Mouse (Mus musculus) hematopoietic stem cell, adult 5-6 weeks (primary cell): ENCODE results near the gene A430033K04Rik. TPM values are rescaled to one million over a fixed set of nuclear protein-coding genes. Genes with fewer than 3 reads are reported as not detected.

Experiments used
- ATAC-seq, 2 experiments: fragments of 125-278 bp in 1 of 2; replicated peaks in 1 of 2; 2 replicates each; pipeline ENCODE4 v1.8.0; 2016 to 2017; ENCODE audit warnings: inconsistent platforms in 2 of 2, mild to moderate bottlenecking in 2 of 2, moderate number of reproducible peaks in 2 of 2, low read depth in 1 of 2, moderate TSS enrichment in 1 of 2; ENCODE audit not compliant: low FRiP score in 2 of 2, poor library complexity in 2 of 2, severe bottlenecking in 2 of 2, insufficient read depth in 1 of 2, low TSS enrichment in 1 of 2
- total RNA-seq: library from RNA; stranded (forward); fragments of 172-1452, 232-1000 nt; gene quantifications from 2 replicates; pipeline ENCODE4 v1.2.3, GENCODE M21; 2017

Gene A430033K04Rik
- total RNA-seq = 22.3 and 24.4 TPM in 2 replicates

- peak; percentile 91 to 92 for ATAC-seq
Measured at GRCm38 (mm10) chr5:138622645-138623477, at the start of gene A430033K04Rik. TSS of gene A430033K04Rik (plus strand) at chr5:138622859.

DNA sequence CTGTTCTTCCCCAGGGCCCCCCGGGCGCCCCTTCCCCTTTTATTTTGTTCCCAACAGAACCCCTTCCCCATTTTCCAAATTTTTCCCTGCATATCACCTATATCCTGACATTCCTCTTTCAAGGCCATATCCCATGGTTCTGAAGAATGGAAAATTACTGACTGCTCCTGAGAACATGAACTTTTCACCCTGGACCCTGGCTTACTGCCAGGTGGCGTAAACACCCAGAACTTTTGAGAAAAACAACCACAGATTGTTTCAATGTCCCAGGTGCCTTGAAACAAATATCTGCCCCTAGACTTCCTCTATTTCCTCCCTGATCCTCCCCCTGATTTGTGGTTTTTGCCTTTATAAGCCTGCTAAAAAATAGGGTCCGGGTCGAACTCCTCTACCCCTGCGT is 35.3 kb upstream of the A430033K04Rik start:
- no peak for ATAC-seq

DNA sequence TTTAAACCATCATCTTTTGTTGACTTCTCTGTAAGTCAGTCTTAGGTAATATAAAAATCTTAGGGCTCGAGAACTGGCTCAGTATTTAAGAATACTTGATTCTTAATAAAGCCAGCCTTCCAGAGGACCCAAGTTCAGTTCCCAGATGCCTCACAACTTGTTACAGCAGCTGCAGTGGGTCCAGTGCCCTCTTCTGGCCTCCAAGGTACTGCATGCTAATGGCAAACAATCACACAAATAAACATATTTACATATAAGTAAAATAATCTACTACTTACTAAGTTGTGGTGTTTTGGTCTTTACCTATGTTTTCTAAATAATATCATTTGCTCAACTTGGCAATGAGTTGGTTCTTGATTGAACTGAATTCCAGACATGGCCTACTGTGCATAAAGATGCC is 4.3 kb upstream of the A430033K04Rik start:
- ATAC-seq = no peak

DNA sequence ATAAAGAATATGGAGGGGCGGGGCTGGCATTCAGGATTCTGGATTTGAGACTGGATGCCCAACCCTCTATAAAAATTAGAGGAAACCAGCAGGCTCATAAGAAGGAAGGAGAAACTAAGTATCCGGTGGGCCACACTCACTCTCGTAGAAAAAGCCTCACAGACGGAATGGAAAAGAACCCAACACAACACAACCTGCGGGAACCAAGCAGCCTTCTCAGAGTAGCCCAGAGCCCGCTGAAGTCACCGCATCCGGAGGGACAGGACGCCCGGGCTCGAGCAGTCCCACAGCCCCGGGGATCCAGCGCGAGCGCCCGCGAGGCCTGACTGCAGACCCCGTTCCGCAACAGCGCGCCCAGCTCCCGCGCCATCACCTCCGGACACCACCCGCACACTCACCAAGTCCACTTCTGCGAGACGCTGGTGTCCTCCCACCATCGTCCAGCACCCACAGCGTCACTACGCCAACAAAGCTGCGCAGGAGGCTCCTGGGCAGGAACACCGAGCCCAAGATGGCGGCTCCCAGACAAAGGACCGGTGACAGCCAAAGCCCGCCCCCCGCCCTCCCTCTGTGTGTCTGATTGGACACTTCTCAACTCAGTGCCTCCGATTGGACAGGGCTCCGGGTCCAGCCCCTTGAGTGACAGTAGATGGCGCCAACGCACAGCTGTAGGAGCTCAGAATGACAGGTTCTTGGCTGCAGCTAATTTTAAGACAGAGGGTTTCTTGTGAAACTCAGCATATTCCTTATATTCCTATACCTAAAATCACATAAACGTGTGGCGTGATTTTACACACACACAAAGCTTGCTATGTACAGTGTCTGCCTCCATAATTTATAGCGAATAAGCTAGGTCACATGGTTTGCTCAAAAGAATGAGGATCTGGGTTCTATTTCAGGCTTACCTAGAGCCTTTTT is 3.2 kb upstream of the A430033K04Rik start, which contains the start of gene Zfp68:
Zfp68 (minus strand) TSS at position 551 of the 918 bp plus-strand sequence.
- ATAC-seq = peak; percentile 88 to 91

DNA sequence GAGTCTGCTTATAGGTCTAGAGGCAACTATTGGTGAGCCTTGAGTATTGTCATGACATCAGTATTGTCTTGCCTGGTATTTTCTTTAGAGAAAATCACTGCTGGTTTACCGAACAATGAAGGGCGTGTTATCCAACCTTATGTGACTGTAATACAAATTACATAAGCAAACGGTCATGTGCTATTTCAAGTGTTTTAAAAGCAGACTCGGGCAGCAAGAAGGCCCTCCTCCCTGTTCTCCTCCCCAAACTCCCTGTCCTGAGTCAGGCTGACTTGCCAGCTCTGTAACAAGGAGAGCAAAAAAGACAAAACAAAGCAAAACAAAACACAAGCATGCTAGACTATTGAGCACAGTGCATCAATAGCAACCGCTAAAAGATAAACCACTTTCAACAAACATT is 1.8 kb upstream of the A430033K04Rik start:
- ATAC-seq = no peak

- no peak for ATAC-seq
Measured at GRCm38 (mm10) chr5:138623478-138623875, 818 bp downstream of the A430033K04Rik start.

GRCm38 (mm10) chr5:138636486-138636885 is 13.8 kb downstream of the A430033K04Rik start:
- ATAC-seq = no peak

- no peak for ATAC-seq
Measured at GRCm38 (mm10) chr5:138641081-138641480, 18.4 kb downstream of the A430033K04Rik start.

- ATAC-seq = no peak
Measured at GRCm38 (mm10) chr5:138641761-138642160, 19.1 kb downstream of the A430033K04Rik start.

- no peak for ATAC-seq
Measured at GRCm38 (mm10) chr5:138652911-138653310, 30.3 kb downstream of the A430033K04Rik start.

DNA sequence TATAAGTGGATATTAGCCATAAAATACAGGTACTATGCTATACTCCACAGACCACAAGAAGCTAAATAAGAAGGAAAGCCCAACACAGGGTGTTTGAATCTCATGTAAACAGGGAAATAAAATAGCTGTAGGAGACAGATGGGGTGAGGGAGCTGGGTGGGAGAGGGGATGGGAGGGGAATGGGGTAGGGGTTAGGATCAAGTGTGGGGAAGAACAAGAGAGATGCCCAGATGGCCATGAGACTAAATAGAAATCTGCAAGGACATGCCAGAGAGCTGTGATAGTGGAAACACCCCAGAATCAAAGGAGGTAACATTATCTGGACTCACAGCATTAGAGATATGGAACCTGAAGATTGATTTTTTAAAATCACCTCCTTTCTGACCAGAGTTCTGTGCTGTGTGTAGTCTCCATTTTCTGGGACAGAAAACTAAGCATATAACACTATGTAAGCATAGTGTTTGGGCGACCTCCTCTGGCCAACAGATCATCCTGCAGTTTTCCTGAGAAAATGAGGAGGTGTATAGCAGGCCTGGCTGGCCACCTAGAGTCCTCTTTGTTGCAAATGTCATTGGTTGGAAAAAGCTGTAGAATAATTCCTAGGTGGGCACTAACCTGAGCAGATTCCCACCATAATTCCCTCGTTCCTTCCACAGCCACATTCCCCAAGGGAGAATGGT is 34.0 kb downstream of the A430033K04Rik start:
- peak; percentile 76 to 89 for ATAC-seq

DNA sequence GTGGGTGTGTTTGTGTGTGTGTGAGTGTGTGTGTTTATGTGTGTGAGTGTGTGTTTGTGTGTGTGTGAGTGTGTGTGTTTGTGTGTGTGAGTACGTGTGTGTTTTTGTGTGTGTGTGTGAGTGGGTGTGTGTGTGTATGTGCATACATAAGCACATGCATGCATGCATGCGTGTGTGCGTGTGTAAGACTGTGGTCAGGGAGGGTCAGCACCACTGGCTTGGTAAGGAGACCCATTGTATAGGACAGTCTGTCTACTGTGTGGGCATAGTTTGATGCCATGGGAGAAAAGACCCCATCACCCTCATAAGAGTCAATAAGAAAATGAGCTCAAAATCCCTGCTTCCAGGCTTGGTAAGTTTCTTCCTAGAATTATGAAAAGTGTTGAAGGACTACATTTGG is 34.7 kb downstream of the A430033K04Rik start:
- ATAC-seq = no peak

GRCm38 (mm10) chr5:138657854-138658253 is 35.2 kb downstream of the A430033K04Rik start:
- peak; percentile 71 to 72 for ATAC-seq

- peak; percentile 72 to 89 for ATAC-seq
Measured at GRCm38 (mm10) chr5:138658922-138659321, 36.3 kb downstream of the A430033K04Rik start.

DNA sequence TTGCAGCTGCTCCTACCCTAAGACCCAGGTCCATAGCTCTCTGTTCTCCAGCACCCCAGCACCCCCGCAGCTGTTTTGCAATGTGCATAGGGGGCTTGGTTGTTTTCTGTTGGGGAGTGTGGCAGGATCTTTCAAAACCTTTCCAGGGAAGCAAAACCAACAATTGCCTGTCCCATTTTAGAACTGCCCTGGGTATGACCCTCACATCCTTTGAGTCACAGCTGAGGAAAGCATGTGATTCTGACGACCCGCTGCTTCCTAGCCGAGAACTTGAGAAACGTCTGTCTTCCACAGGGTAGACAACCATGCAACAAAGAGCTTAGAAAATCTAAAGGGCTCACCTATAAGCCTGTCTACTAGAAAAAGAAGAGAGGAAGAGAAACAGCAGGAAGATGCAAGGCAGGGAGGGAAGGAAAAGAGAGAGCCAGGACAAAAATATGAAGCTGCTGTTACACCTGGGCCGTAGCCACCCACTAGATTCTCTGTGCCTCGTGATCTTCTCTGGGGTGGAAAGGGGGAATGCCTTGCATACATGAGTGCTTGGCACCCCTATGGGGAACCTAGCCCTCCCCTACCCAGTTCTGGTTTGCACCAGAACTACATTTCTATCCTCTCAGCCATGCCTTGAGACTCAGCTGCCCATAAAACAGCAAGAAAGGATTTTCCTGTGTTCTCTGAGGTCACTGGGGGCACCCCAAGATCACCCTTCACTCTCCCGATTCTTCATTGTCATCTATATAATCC is 60.5 kb downstream of the A430033K04Rik start:
- ATAC-seq = peak; percentile 49 to 53; a peak in 3 of 4 replicates

DNA sequence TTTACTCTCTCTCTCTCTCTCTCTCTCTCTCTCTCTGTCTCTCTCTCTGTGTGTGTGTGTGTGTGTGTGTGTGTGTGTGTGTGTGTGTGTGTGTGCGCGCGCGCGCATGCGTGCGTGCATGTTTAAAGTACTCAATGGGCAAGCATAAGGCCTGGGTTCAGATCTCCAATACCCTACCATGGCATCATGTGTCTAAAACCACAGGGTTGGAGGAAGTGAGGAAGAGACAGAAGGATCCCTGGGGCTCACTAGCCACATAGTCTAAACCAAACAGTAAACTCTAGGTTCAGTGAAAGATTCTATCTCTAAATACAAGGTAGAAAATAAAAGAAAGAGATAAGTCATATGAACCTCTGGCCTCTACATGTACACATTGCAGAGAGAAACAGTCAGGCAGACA is 61.2 kb downstream of the A430033K04Rik start:
- ATAC-seq = no peak

DNA sequence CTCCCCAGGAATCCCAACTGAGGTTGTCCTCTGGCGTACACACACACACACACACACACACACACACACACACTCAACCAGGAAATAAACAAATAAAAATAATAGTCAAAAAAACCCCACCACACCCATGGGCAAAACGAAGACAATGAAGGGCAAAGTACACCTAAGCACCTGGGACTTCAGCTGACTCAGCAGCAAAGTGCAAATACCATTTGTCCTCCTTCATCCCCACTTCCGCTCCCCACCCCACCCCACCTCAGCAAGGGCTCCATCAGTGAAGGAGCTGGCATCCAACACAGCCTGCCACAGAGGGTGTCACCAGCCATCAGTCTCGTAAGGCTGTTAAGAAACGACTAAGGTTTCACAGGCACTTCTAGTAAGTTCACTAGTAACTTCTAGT is 64.8 kb downstream of the A430033K04Rik start:
- ATAC-seq = no peak
